Mouse (Mus musculus): Measurements from ENCODE around the gene Antxr2.

Antxr2 gene

DNA sequence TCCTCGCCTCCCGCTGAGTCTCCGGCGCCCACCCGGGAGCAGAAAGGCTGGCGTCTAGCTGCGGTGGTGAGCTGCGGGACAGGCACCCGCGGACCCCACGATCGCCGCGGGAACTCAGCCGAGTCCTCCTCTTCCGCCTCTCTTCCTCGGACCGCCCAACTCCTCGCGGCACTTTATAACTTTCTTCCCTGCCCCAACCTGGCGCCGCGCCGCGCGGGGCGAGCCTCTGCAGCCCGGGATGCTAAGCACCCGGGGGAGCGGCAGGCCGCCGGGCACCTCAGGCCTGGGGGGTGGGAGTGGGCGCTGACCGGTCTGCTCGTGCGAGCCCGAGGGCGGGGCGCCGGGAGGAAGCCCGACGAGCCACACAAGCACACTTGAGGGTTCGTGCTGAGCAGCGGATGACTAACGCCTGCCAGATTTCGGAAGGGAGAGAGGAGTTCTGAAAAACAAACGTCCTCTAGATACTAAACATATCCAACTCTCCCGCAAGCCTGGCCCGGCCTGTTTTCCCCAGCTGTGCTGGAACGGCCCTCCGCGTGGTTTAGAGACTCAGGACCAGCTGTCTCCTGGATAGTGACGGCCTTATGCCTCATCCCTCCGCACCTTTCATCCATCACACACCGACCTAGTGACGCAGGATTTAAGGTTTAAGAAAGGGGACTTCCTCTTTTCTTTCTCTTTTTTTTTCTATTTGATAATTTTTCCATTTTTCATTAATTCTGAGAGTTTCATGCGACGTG is at the start of gene Antxr2:
Antxr2 (minus strand) TSS at position 142 of the 740 bp plus-strand sequence.
- DNase-seq = peak; percentile 78

DNA sequence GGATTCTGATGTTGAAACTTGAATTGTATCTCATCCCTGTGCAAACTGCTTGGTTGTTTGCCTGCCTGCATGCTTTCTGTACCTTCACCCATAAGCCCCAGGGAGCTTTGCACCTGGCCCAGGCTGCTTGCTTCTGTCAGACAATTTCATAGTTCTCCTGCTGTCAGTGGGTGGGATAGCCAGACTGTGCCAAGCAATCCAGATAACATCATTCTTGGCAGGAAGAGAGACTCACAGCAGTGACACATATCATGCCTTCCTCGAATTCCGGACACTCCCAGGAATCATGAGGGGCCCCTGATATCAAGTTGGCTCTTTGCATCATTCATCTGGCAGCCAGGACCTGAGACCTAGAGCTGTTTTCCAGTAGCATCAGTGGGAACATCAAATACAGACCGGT is 45.8 kb upstream of the Antxr2 start:
- DNase-seq = no peak

DNA sequence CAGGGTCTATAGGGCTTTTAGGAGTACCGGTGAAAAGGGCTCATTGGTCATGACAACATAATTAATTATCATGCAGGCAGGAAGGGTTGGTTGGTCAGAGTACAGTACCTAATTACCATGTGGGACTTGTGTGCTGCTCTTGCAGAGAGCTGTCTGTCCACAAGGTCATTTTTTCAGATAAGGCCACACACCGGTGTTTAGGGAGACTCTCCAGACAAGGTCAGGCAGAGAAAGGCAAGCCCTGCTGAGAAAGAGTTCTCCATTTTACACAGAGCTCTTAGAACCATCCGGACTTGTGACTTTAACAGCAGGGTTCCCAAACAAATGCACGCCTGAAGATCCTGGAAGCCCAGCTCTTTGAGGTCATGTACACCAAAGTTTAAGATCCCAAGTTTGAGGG is 38.3 kb upstream of the Antxr2 start:
- DNase-seq = no peak

DNA sequence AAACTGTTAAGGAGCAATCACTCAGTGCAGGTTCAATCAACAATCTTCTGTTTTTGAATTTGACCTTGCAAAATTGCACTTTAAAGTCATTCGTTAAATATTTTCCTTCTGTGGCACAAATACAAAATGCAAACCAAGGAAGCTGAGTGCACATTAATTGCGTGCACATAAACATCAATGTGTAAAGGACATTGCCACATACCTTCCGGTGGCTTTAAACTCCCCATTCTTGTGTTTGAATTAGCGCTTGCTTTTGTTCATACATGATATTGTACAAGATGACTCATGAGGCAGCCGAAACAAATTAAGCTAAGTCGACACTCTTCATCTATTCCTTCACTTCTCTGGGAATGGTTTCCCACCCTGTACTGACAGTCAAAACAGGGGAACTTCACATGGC is 24.4 kb upstream of the Antxr2 start:
- no peak for DNase-seq

DNA sequence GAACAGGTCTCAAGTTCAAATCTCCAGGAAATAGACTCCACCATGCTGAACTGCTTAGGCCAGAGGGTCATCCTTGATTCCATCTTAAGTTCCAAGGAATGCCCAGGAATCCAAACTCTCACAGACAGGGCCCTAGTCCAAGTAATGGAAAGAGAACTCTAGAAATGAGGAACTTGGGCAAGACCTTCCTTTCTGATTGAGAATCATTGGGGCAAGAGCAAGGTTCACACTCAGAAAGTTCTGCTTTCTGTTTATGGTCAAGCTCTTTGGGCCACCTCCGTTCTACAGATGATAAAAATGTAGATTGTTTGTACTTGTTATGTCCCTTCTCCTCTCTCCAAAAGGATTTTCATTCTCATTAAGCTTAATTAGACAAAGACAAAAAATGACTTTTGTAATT is 24.0 kb upstream of the Antxr2 start:
- DNase-seq = no peak

DNA sequence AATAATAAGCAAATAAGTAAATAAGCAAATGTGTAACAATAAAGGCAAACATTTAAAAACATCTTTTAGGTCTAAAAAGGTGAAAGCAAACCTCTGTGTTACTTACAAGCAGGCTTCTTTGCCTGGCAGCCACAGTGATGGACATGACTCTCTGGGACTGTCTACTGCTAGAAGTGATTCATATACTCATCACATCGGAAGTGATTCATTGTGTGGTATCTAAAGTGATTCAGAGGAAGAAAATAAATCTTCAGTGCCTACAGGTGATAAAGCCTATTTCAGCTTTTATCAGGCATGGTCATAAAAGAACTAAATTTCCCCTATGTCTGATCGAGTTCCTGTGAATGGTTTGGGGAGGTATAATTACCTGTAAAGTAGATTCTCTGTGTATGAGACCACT is 4.1 kb upstream of the Antxr2 start:
- DNase-seq = no peak

DNA sequence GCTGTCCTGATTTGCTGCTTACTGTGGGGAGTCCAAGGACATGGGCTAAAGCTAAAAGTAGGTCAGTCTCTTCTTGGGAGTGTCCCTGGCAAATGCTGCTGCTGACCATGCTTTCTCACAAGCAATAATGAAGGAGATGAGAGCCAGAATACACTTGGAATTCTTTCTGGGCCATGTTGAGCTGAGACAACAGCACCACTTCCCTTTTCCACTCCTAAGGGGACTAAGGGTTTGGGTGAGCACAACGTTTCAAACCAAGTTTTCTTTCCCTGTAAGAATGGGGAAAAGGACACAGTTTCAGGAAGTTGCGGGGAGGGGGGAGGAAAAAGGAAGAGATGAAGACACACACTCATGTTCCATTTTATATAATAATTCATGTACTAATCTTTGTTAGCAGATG is 3.4 kb upstream of the Antxr2 start:
- no peak for DNase-seq

DNA sequence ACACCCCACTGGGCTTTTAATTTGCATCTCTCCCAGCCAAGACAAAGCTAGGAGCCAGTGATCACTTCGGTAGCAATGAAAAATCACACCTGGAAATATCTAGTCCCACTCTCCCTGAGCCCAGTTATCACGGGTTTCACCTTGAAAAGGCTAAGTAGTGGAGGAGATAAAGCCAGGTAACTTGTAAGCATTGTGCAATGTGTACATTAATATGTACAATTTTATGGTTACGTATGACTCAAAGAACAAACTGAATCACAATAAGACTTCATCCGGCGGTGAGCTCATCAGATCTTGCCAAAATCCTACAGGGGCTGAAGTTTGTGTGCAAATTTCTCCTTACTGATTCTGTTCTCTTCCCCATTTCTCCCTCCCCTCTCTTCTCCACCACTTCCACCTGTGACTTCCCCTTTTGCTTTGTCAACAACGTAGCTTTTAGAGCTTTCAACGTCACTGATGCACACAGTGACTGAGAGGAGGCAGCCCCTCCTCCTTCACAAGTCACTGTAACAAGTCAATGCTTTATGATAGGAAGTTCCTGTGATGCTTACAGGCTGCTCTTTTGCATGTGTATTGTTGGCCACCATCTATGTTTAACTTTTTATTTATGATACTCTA is 2.1 kb upstream of the Antxr2 start:
- DNase-seq = no peak

DNA sequence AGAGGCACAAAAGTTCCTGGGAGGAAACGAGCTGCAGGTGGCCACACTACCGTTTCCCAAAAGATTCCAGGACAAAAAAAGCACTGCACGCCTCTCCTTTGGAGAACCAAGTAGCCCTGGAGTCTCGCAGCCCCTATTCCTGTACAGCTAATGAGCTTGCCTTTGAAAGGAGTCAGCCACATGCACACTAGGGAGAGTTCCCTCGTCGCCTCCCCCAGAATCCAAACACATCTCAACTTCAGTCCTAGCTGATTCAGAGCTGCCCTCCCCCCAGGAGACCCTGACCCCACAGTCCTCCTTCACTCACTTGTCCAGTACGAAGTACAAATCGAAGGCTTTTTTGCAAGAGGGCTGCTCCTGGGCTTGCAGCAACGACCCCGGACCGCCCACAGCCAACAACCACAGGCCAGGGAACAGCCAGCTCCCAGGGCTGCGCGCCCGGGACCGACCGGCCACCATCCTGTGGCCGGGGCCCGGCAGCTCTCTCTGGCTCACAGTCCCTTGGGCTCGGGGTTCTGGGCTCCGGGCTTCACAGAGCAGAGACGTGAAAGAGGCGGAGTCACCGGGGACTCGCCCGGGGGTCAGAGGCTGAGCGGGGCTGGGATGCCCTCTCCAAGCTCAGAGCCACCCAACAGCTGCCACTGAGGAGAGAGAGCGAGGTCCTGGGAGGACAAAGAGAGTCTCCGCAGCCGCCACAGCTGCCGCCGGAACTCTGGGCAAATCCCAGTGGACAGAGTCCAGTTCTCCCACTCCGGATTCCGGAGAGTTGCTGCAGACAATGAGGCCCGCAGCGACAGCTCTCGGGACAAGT is 547 bp downstream of the Antxr2 start:
- DNase-seq = peak; percentile 75

DNA sequence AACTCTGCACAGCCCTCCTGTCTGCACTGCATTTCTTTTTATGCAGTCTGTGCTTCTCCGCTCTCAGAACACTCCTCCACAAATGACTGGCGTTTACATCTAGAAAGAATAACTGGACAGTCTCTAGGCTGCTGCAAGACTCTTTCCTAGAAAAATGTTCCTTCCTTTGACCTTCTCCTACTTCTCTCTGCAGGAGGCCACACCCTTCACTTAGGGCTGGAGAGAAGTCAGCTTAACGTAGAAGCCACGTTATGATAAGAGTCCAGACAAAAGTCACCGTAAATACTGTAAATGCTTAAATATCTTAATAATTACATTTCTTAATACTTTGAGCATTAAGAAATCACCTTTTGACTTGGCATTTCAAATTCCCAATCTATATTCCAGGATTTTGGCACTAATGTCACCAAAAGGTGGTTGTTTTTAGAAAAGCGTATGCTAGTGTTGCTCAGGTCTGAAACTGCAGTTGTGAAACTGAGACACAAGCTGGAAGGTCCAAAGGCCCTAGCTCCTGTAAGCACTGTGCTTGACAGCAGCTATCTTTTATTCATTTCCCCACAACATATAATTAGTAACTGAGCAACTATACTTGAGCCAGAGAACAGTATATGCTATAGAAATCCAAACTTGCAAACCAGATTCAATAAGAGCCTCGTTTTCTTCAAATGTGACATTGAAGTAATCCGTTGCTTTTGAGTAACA is 3.0 kb downstream of the Antxr2 start:
- no peak for DNase-seq

DNA sequence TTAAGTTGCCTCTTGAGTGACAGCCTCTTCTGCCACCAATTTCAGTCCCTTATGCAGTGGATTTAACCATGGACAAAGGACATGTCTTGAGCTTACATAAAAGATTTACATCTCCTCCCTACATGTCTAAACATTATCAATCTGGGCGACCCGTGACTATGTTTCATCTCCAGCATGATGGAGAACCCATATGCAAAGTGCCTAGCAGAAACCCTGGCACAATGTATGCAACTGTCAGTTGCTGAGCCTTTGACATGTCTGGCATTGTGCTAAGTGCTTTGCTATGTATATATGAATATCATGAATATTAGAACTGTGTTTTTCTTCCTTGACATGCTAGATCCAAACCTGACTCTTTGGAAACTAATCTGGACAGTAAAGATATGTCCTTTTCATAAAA is 4.9 kb downstream of the Antxr2 start:
- no peak for DNase-seq

DNA sequence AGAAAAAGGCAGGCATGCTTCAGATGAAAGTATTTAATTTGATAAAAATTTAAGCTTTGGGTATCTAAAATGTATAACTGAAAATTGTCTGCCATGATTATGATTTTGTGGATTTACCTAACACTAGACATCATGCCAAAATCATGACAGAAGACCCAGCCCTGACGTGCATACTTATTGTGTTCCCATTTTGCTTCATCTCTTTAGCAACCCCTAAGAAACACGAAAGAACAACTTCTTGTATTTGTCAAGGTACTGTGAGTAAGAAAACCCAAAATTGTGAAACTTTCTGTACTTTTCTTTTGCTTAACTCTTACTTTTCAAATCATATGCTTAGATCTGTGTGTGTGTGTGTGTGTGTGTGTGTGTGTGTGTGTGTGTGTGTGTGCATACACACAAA is 6.3 kb downstream of the Antxr2 start:
- no peak for DNase-seq

DNA sequence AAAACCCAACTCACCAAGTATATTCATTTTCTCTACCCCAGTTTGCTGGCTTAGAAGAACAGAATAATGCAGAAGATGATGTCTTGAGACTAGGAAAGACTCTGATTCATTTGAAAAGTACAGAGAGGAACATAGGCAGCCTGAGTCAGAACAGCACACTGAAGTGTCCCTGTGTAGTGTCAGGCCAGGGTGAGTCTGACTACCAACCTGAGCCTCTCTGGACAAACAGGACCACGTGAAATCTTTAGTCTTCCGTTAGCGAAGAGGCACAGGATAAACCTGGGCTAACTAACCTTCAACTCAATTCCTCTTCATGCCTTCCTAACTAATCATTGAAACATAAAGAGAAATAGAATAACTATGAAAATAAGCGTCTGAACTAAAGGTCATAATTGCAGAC is 9.3 kb downstream of the Antxr2 start:
- DNase-seq = no peak

DNA sequence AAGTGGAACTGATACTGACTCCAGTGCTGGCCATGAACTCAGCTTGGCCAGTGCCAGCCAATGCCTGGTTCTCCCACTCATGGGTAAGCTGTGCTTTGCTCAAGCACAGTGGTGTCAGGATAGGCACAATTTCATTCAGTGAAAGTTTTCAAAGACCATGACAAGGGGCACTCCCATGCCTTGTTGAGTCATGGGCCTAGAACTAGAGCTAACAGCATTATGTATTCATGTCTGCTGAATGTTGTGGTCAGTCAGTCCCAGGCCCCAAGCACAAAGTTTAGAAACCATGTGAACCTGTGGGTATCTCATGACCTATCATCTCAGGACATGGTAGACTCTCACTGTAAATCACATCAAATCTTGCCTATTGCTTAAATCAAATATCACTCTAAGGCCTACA is 10.2 kb downstream of the Antxr2 start:
- DNase-seq = no peak

DNA sequence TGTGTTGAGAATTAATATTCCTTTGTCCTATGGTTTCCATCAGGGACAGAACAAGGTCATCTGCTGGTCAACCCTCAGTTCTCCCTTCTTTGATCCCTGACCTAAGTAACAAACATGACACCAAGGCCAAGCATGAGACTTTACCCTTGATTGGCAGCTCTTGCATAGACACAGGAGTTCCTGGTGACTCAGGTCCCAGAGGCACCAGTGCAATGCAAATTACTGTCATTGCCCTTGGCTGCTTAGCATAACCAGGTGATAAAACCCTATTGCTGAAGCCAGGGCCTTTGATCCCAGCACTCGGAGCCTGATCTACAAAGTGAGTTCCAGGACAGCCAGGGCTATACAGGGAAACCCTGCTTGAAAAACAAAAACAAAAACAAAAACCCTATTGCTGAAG is 11.4 kb downstream of the Antxr2 start:
- DNase-seq = no peak

DNA sequence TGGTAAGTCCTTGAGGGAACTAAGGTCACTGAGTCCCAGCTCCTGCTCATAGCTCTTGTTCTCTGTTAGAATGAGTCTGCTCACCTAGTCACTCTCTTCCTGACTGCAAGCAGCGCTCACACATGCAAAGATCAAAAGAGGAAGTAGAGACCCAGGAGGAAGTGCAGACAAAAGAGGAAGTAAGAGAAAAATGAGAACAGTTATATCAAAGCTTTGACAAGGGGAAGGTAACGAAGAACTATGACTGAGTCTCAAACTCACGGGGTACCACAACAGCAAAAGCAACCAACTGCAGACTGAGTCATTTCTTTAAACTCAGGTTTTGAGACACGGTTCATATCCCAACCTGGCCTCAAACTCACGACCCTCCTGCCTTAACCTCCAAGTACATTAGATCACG is 12.7 kb downstream of the Antxr2 start:
- DNase-seq = no peak

DNA sequence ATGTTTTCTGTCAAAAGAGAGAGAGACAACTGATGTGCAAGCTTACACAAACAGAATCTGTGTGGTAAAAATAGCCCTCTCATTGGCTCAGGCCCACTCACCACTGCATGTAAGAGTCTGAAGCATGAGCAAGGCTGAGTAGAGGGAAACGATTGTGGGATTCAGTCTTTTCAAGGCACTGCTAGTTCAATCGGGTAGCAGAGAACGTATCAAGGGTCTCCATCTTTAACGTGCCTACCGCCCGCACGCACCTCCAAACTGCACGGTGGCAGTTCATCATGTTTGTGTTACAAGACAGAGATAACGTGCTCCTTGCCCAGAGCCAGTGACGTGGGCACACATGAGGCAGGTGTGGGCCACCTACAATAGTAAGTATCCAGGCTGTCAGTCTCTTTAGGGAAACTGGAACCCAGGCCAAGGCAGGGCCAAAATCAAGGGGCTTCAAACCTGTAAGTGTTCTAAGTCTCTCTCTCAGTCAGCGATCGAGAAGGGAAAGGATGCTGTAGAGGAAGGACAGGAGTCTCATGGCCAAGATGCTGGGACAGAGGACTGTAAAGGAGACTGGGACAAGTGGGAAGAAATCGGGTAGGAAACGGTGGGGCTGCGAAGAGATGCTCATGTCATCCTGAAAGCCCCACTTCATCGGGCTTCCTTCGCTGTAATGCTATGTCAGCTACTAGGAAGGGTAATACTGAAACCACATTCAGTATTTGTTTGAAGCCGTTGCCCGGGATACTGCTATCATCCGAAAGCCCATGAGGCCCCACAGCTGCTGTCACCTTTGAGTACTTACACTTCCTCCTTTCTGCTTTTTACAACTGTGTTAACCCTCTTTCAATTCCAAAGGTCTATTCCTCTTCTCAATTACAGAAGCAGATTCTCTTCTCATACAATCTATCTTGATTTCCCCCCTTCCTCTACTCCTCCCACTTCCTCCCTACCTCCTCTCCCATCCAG is 14.3 kb downstream of the Antxr2 start:
- DNase-seq = peak; percentile 22

DNA sequence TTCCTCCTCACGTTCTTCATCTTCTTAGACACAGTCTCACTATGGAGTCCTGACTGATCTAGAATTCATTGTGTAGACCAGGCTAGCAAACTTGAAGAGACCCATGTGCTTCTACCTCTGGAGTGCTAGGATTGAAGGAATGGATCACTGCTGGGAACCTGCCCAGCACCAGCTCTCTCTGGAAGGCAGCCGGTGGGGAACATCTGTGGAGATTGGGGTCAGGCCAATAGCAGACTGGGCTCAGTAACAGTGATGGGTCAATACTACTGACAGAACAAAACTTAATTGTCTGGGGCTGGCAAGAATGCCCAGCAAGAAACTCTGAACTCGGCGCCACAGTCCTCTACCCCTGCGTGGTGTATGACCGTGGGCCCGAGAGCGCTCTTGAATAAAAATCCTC is 25.1 kb downstream of the Antxr2 start:
- DNase-seq = no peak

DNA sequence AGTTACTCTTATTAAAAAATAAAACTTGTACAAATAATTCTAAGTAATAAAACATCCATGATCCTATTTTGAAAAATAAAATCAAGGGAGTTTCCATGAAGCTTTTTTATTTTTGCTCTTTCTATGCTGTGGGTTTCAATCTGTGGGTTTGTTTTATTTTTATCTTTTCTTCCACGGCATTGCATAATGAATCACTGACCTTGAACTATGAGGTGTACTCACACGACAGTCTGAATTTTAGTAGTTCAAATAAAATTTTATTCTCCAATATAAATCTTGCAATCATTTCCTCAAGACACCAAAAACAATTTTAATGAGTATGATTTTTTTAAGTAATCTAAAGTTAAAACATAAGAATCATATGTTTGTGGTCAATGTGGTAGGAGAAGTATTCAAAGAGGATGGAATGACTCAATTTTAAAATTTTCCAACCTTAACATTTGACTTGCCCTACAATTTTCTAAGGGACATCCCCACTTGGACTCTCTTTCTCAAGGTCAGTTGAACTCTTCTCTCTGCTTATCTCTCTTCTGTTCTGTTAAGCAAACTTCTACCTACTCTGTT is 31.5 kb downstream of the Antxr2 start:
- no peak for DNase-seq

DNA sequence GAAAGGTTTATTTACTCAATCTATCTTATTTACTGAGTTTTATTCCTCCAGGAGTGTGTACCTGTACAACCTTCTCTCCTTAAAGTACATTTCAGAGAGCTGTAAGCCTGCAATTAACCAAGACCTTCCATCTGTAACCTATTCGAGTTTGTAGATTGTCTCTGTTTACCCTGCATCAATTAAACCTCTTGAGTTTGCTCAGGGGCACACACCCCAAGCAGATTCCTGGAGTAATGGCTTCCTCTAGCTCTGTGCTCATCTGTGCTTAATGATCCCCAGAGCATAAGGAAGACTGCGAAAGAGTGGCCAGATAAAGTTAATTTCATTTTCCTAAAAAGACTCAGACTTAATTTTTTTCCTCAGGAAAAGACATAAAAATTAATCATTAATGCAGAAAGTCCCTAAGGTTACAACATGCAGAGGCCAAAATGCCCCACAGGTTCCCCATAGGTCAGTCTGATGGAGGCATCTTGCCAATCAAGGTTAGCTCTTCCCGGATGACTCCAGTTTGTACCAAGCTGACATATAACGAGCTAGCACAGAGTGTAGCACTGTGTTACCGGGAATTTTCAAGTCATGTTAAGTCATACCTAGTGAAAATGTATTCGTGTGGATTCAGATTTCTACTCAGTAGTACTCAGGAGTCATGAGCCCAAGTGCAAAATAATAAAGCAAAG is 34.2 kb downstream of the Antxr2 start:
- DNase-seq = no peak

DNA sequence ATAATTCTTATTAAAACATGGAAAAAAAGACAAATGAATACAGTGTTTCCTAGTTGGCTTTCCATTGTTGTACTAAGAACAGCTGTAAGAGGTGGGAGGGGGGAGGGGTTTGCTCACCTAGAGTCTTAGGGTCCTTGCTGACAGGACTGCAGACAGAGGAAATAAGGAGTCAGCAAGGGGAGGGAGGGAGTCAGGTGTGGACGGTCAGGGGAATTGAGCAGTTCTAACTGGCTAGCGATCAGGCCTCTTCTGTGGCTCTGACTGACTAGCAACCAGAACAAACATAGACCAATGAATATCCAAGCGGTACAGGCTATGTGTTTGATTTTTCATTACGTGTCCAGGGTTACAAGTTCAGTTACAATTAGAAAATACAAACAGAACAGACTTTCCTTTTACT is 35.0 kb downstream of the Antxr2 start:
- DNase-seq = no peak

All from kidney, postnatal 10 days (tissue).